Comparison of ENCODE assay signal across 20 mouse cellular contexts in genomic region chr1:86712045-86712444, GRCm38 (mm10). TPM values are rescaled to one million over a fixed set of nuclear protein-coding genes. Genes with fewer than 3 reads are reported as not detected.
"Had no signal": no experiment of that assay in that cellular context is flagged by ENCODE, and none has a peak within 500 bp of the region (broad histone marks: within the 10 kb centered on the region; RNA-seq: fewer than 3 reads in every experiment).

No protein-coding gene starts in this region.

- H3K4me3 ChIP-seq: midbrain, embryonic 10.5 days; midbrain, embryonic 12.5 days; myocyte; neural tube, embryonic 13.5 days; neural tube, embryonic 15.5 days had no signal

- H3K27me3 ChIP-seq: midbrain, embryonic 12.5 days; neural tube, embryonic 13.5 days; neural tube, embryonic 15.5 days had no signal

- ATAC-seq: midbrain, embryonic 16.5 days had no signal

- H3K9ac ChIP-seq: lung, embryonic 14.5 days; midbrain, embryonic 12.5 days; neural tube, embryonic 13.5 days; neural tube, embryonic 15.5 days had no signal

- H3K4me2 ChIP-seq: lung, embryonic 14.5 days; midbrain, embryonic 12.5 days; neural tube, embryonic 13.5 days; neural tube, embryonic 15.5 days had no signal

- DNase-seq: lung, embryonic 14.5 days; lung, postnatal 10 days; lung, postnatal 4 days; midbrain, embryonic 14.5 days; retina, postnatal 1 day; right cerebral cortex, adult 18-20 months; right cerebral cortex, postnatal 25 days; right cerebral cortex, postnatal 4 days; spleen, adult 18-20 months; thymus, adult 18-20 months; thymus, postnatal 14 days; thymus, postnatal 36 days had no signal

- H3K36me3 ChIP-seq: midbrain, embryonic 10.5 days; midbrain, embryonic 12.5 days; neural tube, embryonic 13.5 days; neural tube, embryonic 15.5 days had no signal

- H3K27ac ChIP-seq: midbrain, embryonic 10.5 days; midbrain, embryonic 12.5 days; neural tube, embryonic 13.5 days; neural tube, embryonic 15.5 days had no signal

- H3K9me3 ChIP-seq: midbrain, embryonic 10.5 days; midbrain, embryonic 12.5 days; neural tube, embryonic 13.5 days; neural tube, embryonic 15.5 days had no signal

- H3K4me1 ChIP-seq: midbrain, embryonic 10.5 days; midbrain, embryonic 12.5 days; neural tube, embryonic 13.5 days; neural tube, embryonic 15.5 days had no signal

RNA-seq across cellular contexts. Expression of gene Nppc, which starts 41.7 kb away (rescaled TPM):
- total RNA-seq: megakaryocyte, adult 5-6 weeks had no signal
- polyA plus RNA-seq: small intestine, adult 2 months had no signal
